Mouse (Mus musculus) E14TG2a.4 (cell line): ENCODE results near the gene Cyp4f13.

Source experiments
- H3K27me3 ChIP-seq: 2 replicates; pipeline ENCODE4 v1.6.1; 2014; ENCODE audit warnings: low read length, control low read depth; ENCODE audit not compliant: insufficient read depth
- H3K36me3 ChIP-seq: 2 replicates; pipeline ENCODE4 v1.6.1; 2014; ENCODE audit warnings: low read length, control low read depth; ENCODE audit not compliant: insufficient read depth
- H3K4me1 ChIP-seq: replicated peaks from 2 replicates; pipeline ENCODE4 v1.6.1; 2014; ENCODE audit warnings: low read depth, low read length, control low read depth
- H3K4me3 ChIP-seq: replicated peaks from 2 replicates; pipeline ENCODE4 v1.5.1; 2014; ENCODE audit warnings: mild to moderate bottlenecking, low read length
- H3K9me3 ChIP-seq: 2 replicates; pipeline ENCODE4 v1.6.1; 2014; ENCODE audit warnings: low read length, control low read depth
- CTCF ChIP-seq: conservative IDR thresholded peaks from 2 replicates; pipeline ENCODE4 v1.5.1; 2014; ENCODE audit warnings: low read length
- NANOG ChIP-seq: IDR thresholded peaks from 2 replicates; pipeline ENCODE4 v1.6.1; 2014; ENCODE audit warnings: borderline replicate concordance, low read length, mixed read lengths
- POU5F1 ChIP-seq: IDR thresholded peaks from 2 replicates; pipeline ENCODE4 v1.6.1; 2014; ENCODE audit warnings: low read length, borderline replicate concordance

Gene Cyp4f13

DNA sequence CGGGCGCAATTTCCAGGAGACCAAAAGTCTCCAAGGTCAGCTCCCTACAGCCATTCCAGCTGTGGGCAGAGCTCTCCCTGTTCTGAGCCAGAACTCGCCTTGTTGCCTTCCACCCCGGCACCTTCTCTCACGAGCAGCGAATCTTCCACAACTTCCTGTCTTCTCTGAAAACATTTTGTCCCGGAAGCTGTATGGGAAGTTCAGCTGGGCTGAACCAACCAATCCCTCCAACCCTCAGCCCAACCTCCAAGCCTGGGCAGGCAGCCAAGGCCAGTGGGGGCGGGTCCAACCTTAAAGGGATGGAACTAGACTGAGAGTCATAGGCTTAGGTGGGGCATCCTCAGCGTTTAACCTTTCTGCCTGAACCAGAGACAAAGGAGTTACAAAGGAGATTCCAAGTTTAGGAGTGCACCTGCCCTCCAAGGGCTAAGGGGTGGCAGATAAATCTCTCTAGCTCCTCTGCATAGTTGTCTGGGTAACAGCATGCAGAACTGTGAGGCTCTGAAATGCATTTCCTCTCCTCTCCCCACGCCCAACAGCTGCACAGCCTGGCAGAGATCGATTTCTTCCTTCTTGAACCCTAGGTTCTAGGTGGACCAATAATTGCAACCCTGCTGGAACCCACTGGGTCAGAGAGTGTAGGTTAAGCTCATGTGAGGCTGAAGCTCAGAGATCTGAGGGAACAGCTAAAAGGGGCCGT lies at the start of gene Cyp4f13:
TSS of gene Cyp4f13 (minus strand) at position 188 of the 700 bp plus-strand sequence.
- Histone ChIP-seq H3K9me3 (no peaks in the 10 kb centered on the region), H3K36me3 (peaks cover 16% of the 10 kb centered on the region; the same call in 1 of the 2 replicates), H3K4me1 (peaks cover 54% of the 10 kb centered on the region), H3K27me3 (peaks cover 8% of the 10 kb centered on the region), H3K4me3 (peak within 1 kb of the TSS; percentile 83)
- no peak for TF ChIP-seq NANOG
- TF ChIP-seq POU5F1: peak; percentile 30; the same call in 1 of the 2 replicates
- no peak for TF ChIP-seq CTCF

DNA sequence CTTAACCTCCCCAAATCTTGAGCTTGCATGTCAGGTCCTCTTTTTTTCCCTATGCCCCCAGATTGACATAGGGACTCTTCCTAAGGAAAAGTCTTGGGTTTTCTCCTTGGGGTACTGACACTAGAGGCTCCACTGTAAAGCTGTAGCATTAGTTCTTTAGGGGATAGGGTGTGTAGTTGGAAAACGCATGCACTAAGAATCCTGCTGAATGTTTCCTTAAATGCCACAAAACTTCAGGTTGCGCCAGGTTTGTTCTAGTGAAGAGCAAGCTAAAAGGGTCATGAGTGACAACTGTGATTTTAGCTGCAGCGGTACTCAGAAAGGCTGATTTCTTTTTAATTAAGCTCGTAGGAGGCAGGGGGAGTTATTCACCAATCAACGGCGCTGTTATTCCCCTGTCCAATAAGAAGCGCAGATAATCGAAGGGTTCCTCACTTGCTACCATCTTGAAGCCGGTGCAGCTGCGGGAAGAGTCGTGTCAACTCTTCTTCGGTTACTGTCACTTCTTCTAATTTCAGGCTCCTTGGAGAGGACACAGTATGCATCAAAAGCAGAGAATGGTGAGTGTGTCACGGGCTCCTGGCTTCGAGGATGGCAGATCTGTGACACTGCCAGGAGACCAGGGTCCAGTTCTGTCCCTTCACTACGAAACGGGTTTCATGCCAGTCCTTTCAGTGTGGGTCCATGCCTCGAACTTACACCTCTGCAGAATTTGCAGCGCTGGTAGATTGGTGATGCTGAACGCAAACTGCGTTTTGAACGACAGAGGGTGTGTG lies 45.7 kb upstream of the Cyp4f13 start, which contains the start of gene Zfp952:
TSS of gene Zfp952 (plus strand) at position 431 of the 776 bp plus-strand sequence.
- Histone ChIP-seq H3K4me1 (peaks cover 15% of the 10 kb centered on the region), H3K9me3 (no peaks in the 10 kb centered on the region), H3K4me3 (peak within 1 kb of the TSS; percentile 90), H3K36me3 (peaks cover 13% of the 10 kb centered on the region; the same call in 1 of the 2 replicates), H3K27me3 (no peaks in the 10 kb centered on the region)
- TF ChIP-seq NANOG (no peak), CTCF (no peak), POU5F1 (no peak)

DNA sequence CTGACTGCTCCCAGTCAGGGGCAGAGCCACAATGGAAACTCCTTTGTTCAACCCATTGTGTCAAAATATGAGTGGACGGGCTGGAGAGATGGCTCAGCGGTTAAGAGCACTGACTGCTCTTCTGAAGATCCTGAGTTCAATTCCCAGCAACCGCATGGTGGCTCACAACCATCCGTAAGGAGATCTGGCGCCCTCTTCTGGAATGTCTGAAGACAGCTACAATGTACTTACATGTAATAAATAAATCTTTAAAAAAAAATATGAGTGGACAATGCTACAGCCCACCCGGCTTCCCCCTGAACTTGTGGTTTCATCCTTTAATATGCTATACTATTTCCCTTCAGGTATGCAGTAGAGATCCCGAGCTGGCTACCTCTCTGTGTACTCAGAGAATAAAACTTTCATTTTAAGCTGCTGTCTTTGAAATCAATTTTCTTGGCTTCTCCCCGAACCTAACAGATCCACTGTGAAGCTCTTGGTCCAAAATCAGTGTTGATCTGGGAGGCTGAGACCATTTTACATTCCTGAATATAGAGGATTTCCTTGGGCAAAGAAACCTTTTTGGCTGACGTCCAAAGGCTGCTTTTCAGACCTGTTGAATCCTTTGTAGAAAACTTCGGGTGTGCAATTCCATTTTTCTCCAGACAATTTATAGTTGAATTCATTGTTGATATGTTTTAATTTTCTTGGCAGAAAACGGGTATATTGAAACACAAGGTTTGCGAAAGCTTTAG lies 44.9 kb upstream of the Cyp4f13 start:
- no peaks in the 10 kb centered on the region for H3K27me3 ChIP-seq
- H3K9me3 ChIP-seq: no peaks in the 10 kb centered on the region
- peak overlapping the region; percentile 90 for H3K4me3 ChIP-seq
- TF ChIP-seq NANOG (no peak), CTCF (peak; percentile 41; the same call in 1 of the 2 replicates)
- peaks cover 13% of the 10 kb centered on the region; the same call in 1 of the 2 replicates for H3K36me3 ChIP-seq
- H3K4me1 ChIP-seq: peaks cover 15% of the 10 kb centered on the region

DNA sequence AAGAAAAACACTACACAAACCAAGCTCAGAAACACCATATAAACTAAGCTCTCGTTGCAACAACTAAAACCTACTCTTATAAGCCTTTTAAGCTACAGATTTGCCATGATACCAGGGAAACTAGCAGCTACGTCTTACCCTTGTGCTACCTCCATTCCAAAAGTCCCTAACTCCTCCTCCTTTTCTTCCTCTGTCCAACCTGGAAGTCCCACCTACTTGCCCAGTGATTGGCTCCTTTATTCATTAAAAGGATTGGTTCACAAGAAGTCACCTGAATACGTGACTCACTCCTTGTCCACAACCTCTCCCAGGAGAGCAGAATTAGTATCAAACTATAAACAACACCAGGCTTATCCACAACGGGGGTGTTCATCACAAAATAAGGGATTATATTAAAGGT lies 39.1 kb upstream of the Cyp4f13 start:
- Histone ChIP-seq H3K27me3 (no peaks in the 10 kb centered on the region), H3K4me1 (peaks cover 3% of the 10 kb centered on the region; the same call in 1 of the 2 replicates)
- TF ChIP-seq NANOG (no peak), CTCF (no peak), POU5F1 (no peak)

DNA sequence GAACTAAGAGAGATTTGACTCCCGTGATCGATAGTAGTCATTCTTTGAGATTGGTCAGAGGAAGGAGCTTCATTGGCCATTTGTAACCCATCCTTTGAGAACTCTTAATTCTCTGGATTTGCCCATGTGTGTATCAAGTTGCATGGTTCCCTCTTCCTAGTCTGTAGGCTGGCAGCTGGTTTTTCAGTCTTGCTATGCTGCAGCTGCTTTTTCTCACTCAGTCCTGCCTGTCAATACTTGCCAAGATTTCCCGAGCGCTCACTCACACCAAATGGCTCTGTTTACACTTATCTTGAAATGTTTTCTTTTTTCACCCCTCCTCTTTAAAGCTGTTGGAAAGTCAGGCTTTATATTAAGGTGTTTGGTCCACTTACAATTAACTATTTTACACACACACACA lies 34.2 kb upstream of the Cyp4f13 start:
- Histone ChIP-seq H3K36me3 (peaks cover 36% of the 10 kb centered on the region), H3K9me3 (no peaks in the 10 kb centered on the region), H3K27me3 (no peaks in the 10 kb centered on the region), H3K4me1 (peaks cover 3% of the 10 kb centered on the region; the same call in 1 of the 2 replicates), H3K4me3 (no peak overlapping the region)
- TF ChIP-seq NANOG (no peak), POU5F1 (no peak), CTCF (no peak)

More for the DNA sequence above, 39.1 kb upstream of the Cyp4f13 start:
- H3K4me3 ChIP-seq: no peak overlapping the region
- no peaks in the 10 kb centered on the region for H3K36me3 ChIP-seq
- no peaks in the 10 kb centered on the region for H3K9me3 ChIP-seq

DNA sequence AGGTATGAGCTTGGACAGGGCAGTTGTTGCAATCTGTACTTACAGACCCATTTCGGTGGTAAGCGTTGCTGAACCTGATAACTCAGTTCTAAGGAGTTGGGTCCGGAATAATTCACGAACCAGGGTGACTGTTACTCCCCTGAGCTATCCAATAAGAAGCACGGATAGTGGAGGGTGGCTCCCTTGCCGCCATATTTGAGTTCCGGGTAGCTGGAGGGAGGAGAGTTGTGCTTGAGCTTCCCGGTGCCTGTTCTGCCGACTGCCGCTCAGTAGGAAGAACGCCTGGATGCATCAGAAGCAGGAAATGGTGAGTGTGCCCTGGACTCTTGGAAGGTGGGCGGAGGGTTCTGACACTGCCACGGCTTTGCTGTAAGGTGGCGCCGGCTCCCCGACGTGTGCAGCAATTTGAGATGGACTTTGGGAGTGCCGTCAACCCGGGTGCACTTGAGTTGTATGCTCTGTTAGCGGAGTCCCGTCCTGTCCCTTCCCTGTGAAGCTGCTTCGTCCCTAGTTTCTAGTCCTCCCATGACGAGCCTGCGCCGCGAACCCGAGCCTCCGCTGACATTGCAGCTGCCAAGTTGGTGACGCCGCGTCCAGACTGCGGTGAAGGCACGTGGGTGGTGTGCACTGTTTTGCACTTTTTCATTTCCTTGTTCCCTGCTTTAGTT lies 18.6 kb upstream of the Cyp4f13 start, which contains the start of gene Zfp472:
TSS of gene Zfp472 (plus strand) at position 192 of the 668 bp plus-strand sequence.
- H3K4me3 ChIP-seq: peak within 1 kb of the TSS; percentile 94
- no peak for TF ChIP-seq NANOG
- no peak for TF ChIP-seq CTCF
- no peak for TF ChIP-seq POU5F1
- H3K4me1 ChIP-seq: peaks cover 23% of the 10 kb centered on the region
- H3K27me3 ChIP-seq: no peaks in the 10 kb centered on the region
- no peaks in the 10 kb centered on the region for H3K36me3 ChIP-seq
- peaks cover 20% of the 10 kb centered on the region for H3K9me3 ChIP-seq

DNA sequence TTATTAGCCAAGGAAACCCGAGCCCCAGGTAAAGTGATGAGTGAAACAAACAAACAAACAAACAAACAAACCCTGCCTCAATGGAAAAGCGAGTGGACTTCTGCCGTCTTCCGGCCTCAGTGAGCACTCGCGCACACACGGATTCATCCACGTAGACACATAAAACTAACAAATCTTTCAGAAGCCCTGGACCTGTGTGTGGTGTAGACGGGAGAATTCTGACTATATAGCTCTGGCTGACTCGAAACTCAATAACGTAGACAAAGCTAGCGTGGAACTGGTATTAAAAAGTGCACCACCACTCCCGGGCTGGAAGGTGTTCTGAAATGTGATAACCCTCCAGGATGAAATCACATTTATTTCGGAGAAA lies 18.0 kb upstream of the Cyp4f13 start:
- peaks cover 20% of the 10 kb centered on the region for H3K9me3 ChIP-seq
- TF ChIP-seq POU5F1 (no peak), NANOG (no peak), CTCF (no peak)
- no peaks in the 10 kb centered on the region for H3K36me3 ChIP-seq
- H3K4me3 ChIP-seq: peak overlapping the region; percentile 94
- no peaks in the 10 kb centered on the region for H3K27me3 ChIP-seq
- H3K4me1 ChIP-seq: peaks cover 23% of the 10 kb centered on the region

DNA sequence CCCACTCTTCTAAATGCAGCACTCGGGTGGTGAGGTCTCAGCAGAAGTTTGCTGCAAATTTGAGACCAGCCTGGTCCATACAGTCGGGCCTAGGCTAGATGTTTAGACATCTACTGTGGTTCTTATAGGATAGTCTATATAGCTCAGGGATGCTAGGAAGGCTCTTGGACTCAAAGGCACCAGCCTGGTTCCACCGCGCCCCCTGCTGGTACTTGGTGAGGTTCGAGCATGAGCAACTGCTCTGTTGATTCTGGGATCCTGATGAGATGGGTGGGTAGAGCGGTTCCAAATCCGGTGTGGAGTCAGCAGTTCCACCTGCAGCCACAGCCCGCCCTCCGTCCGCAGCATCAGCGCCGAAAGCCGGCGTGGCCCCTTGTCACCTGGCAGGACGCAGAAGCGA lies 4.2 kb upstream of the Cyp4f13 start:
- Histone ChIP-seq H3K36me3 (no peaks in the 10 kb centered on the region), H3K9me3 (no peaks in the 10 kb centered on the region), H3K27me3 (peaks cover 11% of the 10 kb centered on the region), H3K4me1 (peaks cover 45% of the 10 kb centered on the region), H3K4me3 (peak overlapping the region; percentile 71)
- TF ChIP-seq CTCF (peak; percentile 65), NANOG (no peak), POU5F1 (no peak)
